Mouse (Mus musculus) stomach, embryonic 15.5 days (tissue): ENCODE measurements around the gene Dll4. TPM values are rescaled to one million over a fixed set of nuclear protein-coding genes. Genes with fewer than 3 reads are reported as not detected.

Experiments
- ATAC-seq: fragments of 200-750 bp; cut with Nextera tagmentation; 2 replicates; pipeline ENCODE4 v1.8.0; 2017; ENCODE audit warnings: low read depth, moderate number of reproducible peaks, moderate TSS enrichment; ENCODE audit not compliant: insufficient read depth, low FRiP score
- H3K27ac ChIP-seq: fragments of 300-500 bp; sonication (generic); 2 replicates; pipeline ENCODE4 v1.5.1; 2015; ENCODE audit warnings: mild to moderate bottlenecking, inconsistent platforms
- H3K27me3 ChIP-seq: fragments of 300-500 bp; sonication (generic); replicated peaks from 2 replicates; pipeline ENCODE4 v1.6.1; 2015; ENCODE audit warnings: inconsistent platforms
- H3K36me3 ChIP-seq: fragments of 300-500 bp; sonication (generic); 2 replicates; pipeline ENCODE4 v1.6.1; 2015; ENCODE audit warnings: inconsistent platforms
- H3K4me1 ChIP-seq: fragments of 300-500 bp; sonication (generic); 2 replicates; pipeline ENCODE4 v1.6.1; 2015; ENCODE audit warnings: inconsistent platforms
- H3K4me2 ChIP-seq: fragments of 300-500 bp; sonication (generic); 2 replicates; pipeline ENCODE4 v1.6.1; 2015; ENCODE audit warnings: mild to moderate bottlenecking, inconsistent platforms
- H3K4me3 ChIP-seq: fragments of 300-500 bp; sonication (generic); replicated peaks from 2 replicates; pipeline ENCODE4 v1.5.1; 2015; ENCODE audit warnings: inconsistent platforms
- H3K9ac ChIP-seq: fragments of 300-500 bp; sonication (generic); 2 replicates; pipeline ENCODE4 v1.6.1; 2015; ENCODE audit warnings: inconsistent platforms
- H3K9me3 ChIP-seq: fragments of 300-500 bp; sonication (generic); 2 replicates; pipeline ENCODE4 v1.6.1; 2016; ENCODE audit warnings: inconsistent platforms
- WGBS: fragments of 180-500 bp; shearing (Covaris S2); methylation state at CpG from one replicate; pipeline ENCODE4 v1.1.7; 2015; 5-methylcytosine and 5-hydroxymethylcytosine counted together
- polyA plus RNA-seq: library from polyadenylated mRNA; unstranded; fragments of >200 nt; fragmentation: Nextera tagmentation; extraction: Ambion mirVana; gene quantifications from 2 replicates; pipeline ENCODE4 v1.2.1, GENCODE M21; 2015

The Dll4 gene
- polyA plus RNA-seq, 1 experiment from 2014 or later, result 7.0 TPM

GRCm38 (mm10) chr2:119337425-119338265 lies 12.1 kb downstream of the Dll4 start:
- H3K4me2 ChIP-seq, result peak overlapping the region; percentile 90
- H3K27me3 ChIP-seq, result no peaks in the 10 kb centered on the region
- ATAC-seq, result peak; percentile 85
- no peaks in the 10 kb centered on the region for H3K36me3 ChIP-seq
- peak overlapping the region; percentile 46; the same call in 1 of the 2 replicates for H3K9ac ChIP-seq
- peak overlapping the region; percentile 59 for H3K27ac ChIP-seq
- no peaks in the 10 kb centered on the region for H3K9me3 ChIP-seq
- 7% methylated on average over 60 of the region's 60 CpGs for WGBS
- H3K4me3 ChIP-seq, result peak overlapping the region; percentile 51
- H3K4me1 ChIP-seq, result peaks cover 9% of the 10 kb centered on the region

- Histone ChIP-seq H3K27me3 (0 out of 2 replicates have a peak, but pooled peaks cover under 1% of the 10 kb centered on the region), H3K4me2 (no peak overlapping the region), H3K4me3 (no peak overlapping the region), H3K9me3 (no peaks in the 10 kb centered on the region), H3K4me1 (no peaks in the 10 kb centered on the region), H3K36me3 (no peaks in the 10 kb centered on the region), H3K9ac (no peak overlapping the region), H3K27ac (no peak overlapping the region)
- WGBS, result 30% methylated on average over 6 of the region's 6 CpGs
- no peak for ATAC-seq
These were observed 19.1 kb downstream of the Dll4 start for GRCm38 (mm10) chr2:119344537-119345138.

DNA sequence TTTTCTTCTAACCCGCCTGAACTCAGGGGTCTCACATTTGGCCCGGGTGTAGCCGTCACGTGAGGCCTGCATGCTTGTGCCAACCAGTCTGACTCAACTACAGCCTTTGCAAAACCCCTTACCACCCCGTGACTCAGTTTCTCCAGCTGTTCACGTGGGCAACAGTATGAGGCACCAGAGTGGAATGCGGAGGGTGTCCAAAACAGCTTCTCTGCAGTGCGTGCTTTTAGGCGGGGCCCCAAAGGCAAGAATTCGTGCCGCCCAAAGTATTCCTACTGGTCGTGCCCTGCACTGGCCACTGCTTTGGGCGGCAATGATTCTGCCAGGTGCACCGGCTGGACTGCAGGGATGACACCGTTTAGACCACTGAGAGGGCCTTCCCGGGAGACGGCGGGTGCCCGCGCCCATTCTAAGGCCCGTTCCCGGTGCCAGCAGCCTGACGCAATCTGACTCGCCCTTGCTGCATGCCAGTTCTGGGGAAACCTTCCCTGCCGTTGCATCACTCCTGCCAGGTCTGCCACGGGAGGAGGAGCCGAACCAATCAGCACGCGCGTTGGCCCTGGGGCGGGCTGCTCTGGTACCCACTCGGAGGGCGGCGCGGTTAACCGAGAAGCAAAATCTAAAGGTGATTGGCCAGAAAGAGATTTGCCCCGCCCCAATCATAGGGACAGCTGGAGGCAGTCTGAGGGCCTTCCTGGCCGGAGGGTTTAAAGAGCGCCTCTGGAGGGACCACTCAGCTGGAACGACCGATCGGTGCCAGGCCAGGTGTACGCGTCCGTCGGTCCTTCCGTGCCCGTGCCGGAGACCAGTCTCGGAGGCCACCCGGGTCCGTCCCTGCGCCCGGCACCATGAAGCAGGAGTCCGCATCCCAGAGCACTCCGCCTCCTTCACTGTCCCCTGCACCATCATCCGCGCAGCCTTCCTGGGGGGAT lies 25.2 kb downstream of the Dll4 start, which contains the start of gene Chac1:
Gene Chac1 (plus strand): TSS at position 675 of the 932 bp plus-strand sequence.
- 5% methylated on average over 58 of the region's 58 CpGs for WGBS
- ATAC-seq, result peak; percentile 93
- Histone ChIP-seq H3K9ac (peak within 1 kb of the TSS; percentile 12; the same call in 1 of the 2 replicates), H3K27ac (no peak within 1 kb of the TSS), H3K36me3 (no peaks in the 10 kb centered on the region), H3K4me2 (peak within 1 kb of the TSS; percentile 94), H3K9me3 (no peaks in the 10 kb centered on the region), H3K27me3 (peaks cover 17% of the 10 kb centered on the region), H3K4me1 (peaks cover 11% of the 10 kb centered on the region; the same call in 1 of the 2 replicates), H3K4me3 (peak within 1 kb of the TSS; percentile 52)

DNA sequence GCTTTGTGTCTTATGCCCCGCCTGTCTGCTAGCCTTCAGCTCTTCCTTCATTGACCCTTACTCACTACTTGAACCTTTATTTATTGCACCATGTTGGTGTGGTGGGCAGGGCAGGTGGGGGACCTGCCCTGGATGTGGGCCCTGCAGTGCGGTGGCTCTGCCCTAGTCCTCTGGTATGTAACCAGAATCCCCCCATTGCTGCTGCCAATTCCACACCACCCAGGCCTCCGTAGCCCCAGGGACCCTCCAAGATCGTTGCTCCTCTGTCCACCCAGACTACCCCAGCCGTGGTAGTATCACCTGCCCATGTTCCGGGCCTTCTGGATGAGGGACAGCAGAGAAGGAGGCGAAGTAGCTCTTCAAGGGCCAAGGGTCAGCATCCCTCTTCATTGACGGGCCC lies 28.1 kb downstream of the Dll4 start:
- Histone ChIP-seq H3K9me3 (no peaks in the 10 kb centered on the region), H3K9ac (no peak overlapping the region), H3K4me2 (no peak overlapping the region), H3K27ac (no peak overlapping the region), H3K27me3 (peaks cover 17% of the 10 kb centered on the region), H3K4me1 (peaks cover 11% of the 10 kb centered on the region; the same call in 1 of the 2 replicates), H3K36me3 (no peaks in the 10 kb centered on the region), H3K4me3 (no peak overlapping the region)
- ATAC-seq, result no peak
- 85% methylated on average over 8 of the region's 8 CpGs for WGBS

GRCm38 (mm10) chr2:119355089-119355488 lies 29.5 kb downstream of the Dll4 start:
- Histone ChIP-seq H3K9ac (no peak overlapping the region), H3K27me3 (peaks cover 12% of the 10 kb centered on the region), H3K4me3 (no peak overlapping the region), H3K4me1 (peaks cover 11% of the 10 kb centered on the region; the same call in 1 of the 2 replicates), H3K36me3 (no peaks in the 10 kb centered on the region), H3K27ac (no peak overlapping the region), H3K9me3 (no peaks in the 10 kb centered on the region), H3K4me2 (no peak overlapping the region)
- ATAC-seq, result no peak
- 88% methylated on average over 3 of the region's 3 CpGs for WGBS

GRCm38 (mm10) chr2:119355651-119356050 lies 30.1 kb downstream of the Dll4 start:
- H3K36me3 ChIP-seq, result no peaks in the 10 kb centered on the region
- ATAC-seq, result no peak
- WGBS, result 24% methylated on average over 7 of the region's 7 CpGs

GRCm38 (mm10) chr2:119356310-119356709 lies 30.7 kb downstream of the Dll4 start:
- H3K4me1 ChIP-seq, result 0 out of 2 replicates have a peak, but pooled peaks cover 2% of the 10 kb centered on the region
- H3K36me3 ChIP-seq, result no peaks in the 10 kb centered on the region
- no peak overlapping the region for H3K9ac ChIP-seq
- H3K4me2 ChIP-seq, result no peak overlapping the region
- no peak overlapping the region for H3K27ac ChIP-seq
- H3K9me3 ChIP-seq, result no peaks in the 10 kb centered on the region
- 0 out of 2 replicates have a peak, but pooled peaks cover 2% of the 10 kb centered on the region for H3K27me3 ChIP-seq
- no peak overlapping the region for H3K4me3 ChIP-seq
- no peak for ATAC-seq

More at GRCm38 (mm10) chr2:119355651-119356050, 30.1 kb downstream of the Dll4 start:
- H3K9me3 ChIP-seq, result no peaks in the 10 kb centered on the region
- no peak overlapping the region for H3K4me3 ChIP-seq
- no peak overlapping the region for H3K9ac ChIP-seq
- H3K27me3 ChIP-seq, result peaks cover 8% of the 10 kb centered on the region
- H3K27ac ChIP-seq, result no peak overlapping the region
- no peak overlapping the region for H3K4me2 ChIP-seq
- peaks cover 8% of the 10 kb centered on the region; the same call in 1 of the 2 replicates for H3K4me1 ChIP-seq

DNA sequence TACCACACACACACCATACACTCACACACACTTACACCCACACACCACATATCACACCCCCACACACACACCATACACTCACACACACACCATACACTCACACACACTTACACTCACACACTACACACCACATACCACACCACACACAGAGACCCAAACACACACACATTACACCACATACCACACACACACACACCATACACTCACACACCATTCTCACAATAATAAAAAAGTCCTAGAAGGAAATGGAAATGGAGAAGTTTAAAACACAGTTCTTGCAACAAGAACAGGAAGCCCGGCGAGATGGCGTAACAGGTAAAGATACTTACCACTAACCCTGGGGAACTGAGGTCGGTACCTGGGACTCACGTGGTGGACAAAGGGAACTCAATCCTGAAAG lies 31.2 kb downstream of the Dll4 start:
- H3K4me1 ChIP-seq, result no peaks in the 10 kb centered on the region
- WGBS, result 85% methylated on average over 5 of the region's 5 CpGs
- no peak overlapping the region for H3K4me3 ChIP-seq
- H3K4me2 ChIP-seq, result no peak overlapping the region
- H3K36me3 ChIP-seq, result no peaks in the 10 kb centered on the region
- H3K27ac ChIP-seq, result no peak overlapping the region
- H3K9ac ChIP-seq, result no peak overlapping the region
- ATAC-seq, result no peak
- no peaks in the 10 kb centered on the region for H3K9me3 ChIP-seq
- no peaks in the 10 kb centered on the region for H3K27me3 ChIP-seq

DNA sequence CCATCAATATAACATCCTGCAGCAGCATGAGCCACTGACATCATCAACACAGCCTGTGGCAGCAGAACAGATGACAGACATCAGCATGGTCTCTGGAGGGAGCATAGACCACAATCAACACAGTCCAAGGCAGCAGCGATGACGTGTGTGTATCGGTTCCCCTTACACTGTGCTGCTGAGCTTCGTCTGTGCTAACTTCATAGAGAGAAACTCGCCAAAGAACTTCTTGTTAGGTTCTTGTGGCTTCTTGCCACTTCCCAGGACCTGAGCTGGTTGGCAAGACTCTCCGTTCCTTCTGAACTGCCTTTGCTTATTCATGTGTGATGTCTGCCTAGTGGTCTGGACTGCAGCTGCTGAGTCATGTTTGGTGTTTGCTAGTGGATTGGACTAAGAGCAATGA lies 32.7 kb downstream of the Dll4 start:
- no peak for ATAC-seq
- H3K27me3 ChIP-seq, result no peaks in the 10 kb centered on the region
- no peaks in the 10 kb centered on the region for H3K4me1 ChIP-seq
- no peak overlapping the region for H3K4me3 ChIP-seq
- no peak overlapping the region for H3K27ac ChIP-seq
- H3K9ac ChIP-seq, result no peak overlapping the region
- no peak overlapping the region for H3K4me2 ChIP-seq
- H3K36me3 ChIP-seq, result no peaks in the 10 kb centered on the region
- H3K9me3 ChIP-seq, result no peaks in the 10 kb centered on the region
- 89% methylated on average over 6 of the region's 6 CpGs for WGBS

GRCm38 (mm10) chr2:119359721-119360291 lies 34.2 kb downstream of the Dll4 start:
- no peak for ATAC-seq
- 67% methylated on average over 2 of the region's 2 CpGs for WGBS

GRCm38 (mm10) chr2:119364969-119365368 lies 39.4 kb downstream of the Dll4 start:
- no peak for ATAC-seq
- Histone ChIP-seq H3K9ac (no peak overlapping the region), H3K4me1 (no peaks in the 10 kb centered on the region), H3K9me3 (no peaks in the 10 kb centered on the region), H3K27me3 (no peaks in the 10 kb centered on the region), H3K4me3 (no peak overlapping the region), H3K4me2 (no peak overlapping the region), H3K27ac (no peak overlapping the region), H3K36me3 (no peaks in the 10 kb centered on the region)
- 80% methylated on average over 3 of the region's 3 CpGs for WGBS

More at GRCm38 (mm10) chr2:119359721-119360291, 34.2 kb downstream of the Dll4 start:
- H3K4me2 ChIP-seq, result no peak overlapping the region
- no peaks in the 10 kb centered on the region for H3K36me3 ChIP-seq
- H3K4me1 ChIP-seq, result no peaks in the 10 kb centered on the region
- no peak overlapping the region for H3K27ac ChIP-seq
- H3K9me3 ChIP-seq, result no peaks in the 10 kb centered on the region
- H3K4me3 ChIP-seq, result no peak overlapping the region
- H3K9ac ChIP-seq, result no peak overlapping the region
- no peaks in the 10 kb centered on the region for H3K27me3 ChIP-seq
